Mouse (Mus musculus): ENCODE results near the gene Mrps15. TPM values are rescaled to one million over a fixed set of nuclear protein-coding genes. Genes with fewer than 3 reads are reported as not detected.

Mrps15 gene
- polyA plus RNA-seq, 1 experiment from 2014 or later = 164 TPM

GRCm38 (mm10) chr4:126103590-126104068, 56.9 kb downstream of the Mrps15 start, which contains the start of gene Stk40:
Stk40 (plus strand) TSS chr4:126103957.
- H3K36me3 ChIP-seq (replicated peaks) = peaks cover 23% of the 10 kb centered on the region
- no peaks in the 10 kb centered on the region for H3K9me3 ChIP-seq
- H3K27ac ChIP-seq (replicated peaks) = peak within 1 kb of the TSS; percentile 84
- H3K4me3 ChIP-seq = peak within 1 kb of the TSS; percentile 83
- under 1% methylated on average over 34 of the region's 34 CpGs for WGBS
- peaks cover 46% of the 10 kb centered on the region for H3K4me1 ChIP-seq
- no peaks in the 10 kb centered on the region for H3K27me3 ChIP-seq (replicated peaks; ENCODE audit: low read depth, poor library complexity, severe bottlenecking)
- DNase-seq (ENCODE audit: low spot score) = peak; percentile 98

DNA sequence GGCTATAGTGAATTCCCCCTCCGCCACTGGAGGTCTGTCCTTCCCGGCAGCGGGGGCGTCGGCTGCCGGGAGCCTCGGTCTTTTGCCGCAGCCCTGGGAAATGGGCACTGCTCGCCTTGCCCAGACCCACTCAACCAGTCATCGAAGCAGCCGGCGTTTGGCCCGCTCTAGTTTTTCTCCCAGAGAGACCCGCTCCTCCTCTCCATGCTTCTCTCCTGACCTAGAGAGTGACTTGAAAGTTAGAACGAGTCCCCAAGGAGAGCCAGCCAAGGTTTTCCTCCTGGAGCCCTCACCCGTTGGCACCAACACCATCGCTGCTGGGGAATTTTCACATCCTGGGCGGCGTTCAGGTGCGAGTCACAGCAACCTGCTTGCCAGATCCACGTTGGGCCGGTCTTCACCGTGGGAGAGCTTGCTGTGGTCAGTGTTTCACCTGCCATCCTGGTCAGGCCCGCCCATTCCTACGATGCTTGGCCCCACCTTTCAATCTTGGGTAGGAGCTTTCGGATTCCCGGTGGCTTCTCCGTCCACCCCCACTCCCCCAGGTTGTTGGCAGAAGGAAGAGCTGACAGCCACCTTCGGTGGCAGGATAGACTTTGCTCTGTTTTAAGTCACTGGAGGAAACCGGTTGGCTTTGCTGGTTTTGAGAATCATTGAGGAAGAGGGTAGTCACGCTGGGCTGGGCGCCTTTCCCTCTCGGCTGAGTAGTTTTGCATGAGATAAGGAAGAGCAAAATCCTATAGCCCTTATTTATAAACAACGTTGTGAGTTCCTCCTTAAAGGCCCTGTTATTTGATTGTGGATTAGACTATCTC, 57.7 kb downstream of the Mrps15 start:
- peaks cover 55% of the 10 kb centered on the region for H3K4me1 ChIP-seq
- H3K36me3 ChIP-seq (replicated peaks) = peaks cover 14% of the 10 kb centered on the region; the same call in 1 of the 2 replicates
- H3K9me3 ChIP-seq = no peaks in the 10 kb centered on the region
- H3K27me3 ChIP-seq (replicated peaks; ENCODE audit: low read depth, poor library complexity, severe bottlenecking) = no peaks in the 10 kb centered on the region
- peak overlapping the region; percentile 83 for H3K4me3 ChIP-seq
- peak; percentile 20 for DNase-seq (ENCODE audit: low spot score)
- peak overlapping the region; percentile 84 for H3K27ac ChIP-seq (replicated peaks)
- 4% methylated on average over 34 of the region's 34 CpGs for WGBS

Other genes with a start within 250 kb of the Mrps15 start
- gene Csf3r, start 22.4 kb upstream of the Mrps15 start, polyA plus RNA-seq (2016; fragmentation: Nextera tagmentation; extraction: Ambion mirVana) = 0.54 and 0.60 TPM in 2 replicates
- gene Oscp1, start 11.6 kb downstream of the Mrps15 start, polyA plus RNA-seq (2016; fragmentation: Nextera tagmentation; extraction: Ambion mirVana) = 21.9 and 24.2 TPM in 2 replicates
- gene Lsm10, start 49.7 kb downstream of the Mrps15 start, polyA plus RNA-seq (2016; fragmentation: Nextera tagmentation; extraction: Ambion mirVana) = 44.9 and 48.5 TPM in 2 replicates
- 43.8 and 44.5 TPM in 2 replicates for gene Stk40, start 57.0 kb downstream of the Mrps15 start, polyA plus RNA-seq (2016; fragmentation: Nextera tagmentation; extraction: Ambion mirVana)
- 37.1 and 38.9 TPM in 2 replicates for gene Eva1b, start 100.8 kb downstream of the Mrps15 start, polyA plus RNA-seq (2016; fragmentation: Nextera tagmentation; extraction: Ambion mirVana)
- 2.0 and 3.1 TPM in 2 replicates for gene Sh3d21, start 116.6 kb downstream of the Mrps15 start, polyA plus RNA-seq (2016; fragmentation: Nextera tagmentation; extraction: Ambion mirVana)
- 262 and 263 TPM in 2 replicates for gene Thrap3, start 155.8 kb downstream of the Mrps15 start, polyA plus RNA-seq (2016; fragmentation: Nextera tagmentation; extraction: Ambion mirVana)
- gene Map7d1, start 209.4 kb downstream of the Mrps15 start, polyA plus RNA-seq (2016; fragmentation: Nextera tagmentation; extraction: Ambion mirVana) = 60.9 and 62.9 TPM in 2 replicates
- 91.8 and 92.3 TPM in 2 replicates for gene Trappc3, start 215.4 kb downstream of the Mrps15 start, polyA plus RNA-seq (2016; fragmentation: Nextera tagmentation; extraction: Ambion mirVana)
- 7.3 and 11.2 TPM in 2 replicates for gene Col8a2, start 239.9 kb downstream of the Mrps15 start, polyA plus RNA-seq (2016; fragmentation: Nextera tagmentation; extraction: Ambion mirVana)

All from embryonic facial prominence, embryonic 10.5 days (tissue).